Mouse (Mus musculus): ENCODE measurements around the gene Auts2.

DNA sequence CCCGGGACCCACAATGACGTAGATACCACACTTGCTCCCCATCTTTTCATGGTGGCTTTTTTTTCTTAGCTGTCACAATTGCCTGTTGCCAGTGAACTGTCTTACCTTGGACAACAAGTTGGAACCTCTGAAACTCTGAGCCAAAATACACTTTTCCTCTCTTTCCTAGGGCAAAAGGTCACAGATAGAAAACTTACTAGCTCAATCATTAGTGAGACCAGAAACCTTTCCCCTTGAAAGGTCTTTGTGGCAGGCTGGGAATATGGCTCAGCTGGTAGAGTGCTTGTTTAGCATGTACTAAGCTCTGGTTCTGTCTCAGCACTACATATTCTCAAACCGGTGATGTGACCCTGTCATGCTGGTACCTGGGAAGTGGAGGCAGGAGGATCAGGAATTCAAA is 93.1 kb downstream of the Auts2 start:
- no peak for TF ChIP-seq EP300 (IDR thresholded peaks at IDR 0.05; ENCODE audit: low read depth)
- TF ChIP-seq CTCF (IDR thresholded peaks at IDR 0.05; ENCODE audit: low read depth): no peak
